Mouse (Mus musculus) bone marrow macrophage, adult 2 months (primary cell): ENCODE measurements around the gene Bglap2. TPM values are rescaled to one million over a fixed set of nuclear protein-coding genes. Genes with fewer than 3 reads are reported as not detected.
A peak's percentile ranks its signal among the peaks of the same experiment; 100 is the strongest.

ENCODE experiments used
- H3K27ac ChIP-seq: 2 replicates; pipeline ENCODE4 v1.5.1; 2012; ENCODE audit warnings: low read depth, low read length; ENCODE audit not compliant: insufficient read depth
- H3K4me1 ChIP-seq: 2 replicates; pipeline ENCODE4 v1.6.1; 2012; ENCODE audit warnings: low read length; ENCODE audit not compliant: control insufficient read depth, insufficient read depth
- H3K4me3 ChIP-seq: 2 replicates; pipeline ENCODE4 v1.5.1; 2012; ENCODE audit warnings: mild to moderate bottlenecking, low read length, moderate library complexity; ENCODE audit not compliant: insufficient read depth
- CTCF ChIP-seq: IDR thresholded peaks from 2 replicates; pipeline ENCODE4 v1.5.1; 2012; ENCODE audit warnings: low read depth, mild to moderate bottlenecking, low read length, moderate library complexity
- POLR2A ChIP-seq: IDR thresholded peaks from 2 replicates; pipeline ENCODE4 v1.6.1; 2012; ENCODE audit warnings: mild to moderate bottlenecking, low read depth, low read length, borderline replicate concordance
- polyA plus RNA-seq: library from polyadenylated mRNA; stranded (reverse); fragments of >200 nt; gene quantifications from 2 replicates; pipeline ENCODE4 v1.2.4, GENCODE M21; 2012; ENCODE audit not compliant: missing spikeins, insufficient read depth, insufficient read length

The Bglap2 gene
- polyA plus RNA-seq, 1 experiment: not detected

DNA sequence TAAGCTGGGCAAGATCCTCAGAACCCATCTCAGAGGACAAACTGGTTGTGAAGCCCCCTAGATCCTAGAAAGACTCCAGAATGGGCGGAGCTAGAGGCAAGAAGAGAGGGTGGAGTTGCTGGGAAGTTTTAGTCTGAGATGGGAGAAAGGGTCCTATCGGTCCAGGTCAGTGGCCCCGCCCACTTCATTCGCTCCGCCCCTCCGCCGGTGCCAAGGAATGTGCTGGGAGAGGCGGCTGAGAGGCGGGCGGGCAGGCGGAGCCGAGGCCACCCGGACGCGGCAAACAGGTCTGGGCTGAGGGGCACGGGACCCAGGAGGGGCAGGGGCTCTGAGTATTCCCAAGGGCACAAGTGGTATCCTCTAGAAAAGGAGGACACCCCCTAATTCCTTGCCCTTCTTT, 14.2 kb downstream of the Bglap2 start, which contains the start of gene Paqr6:
Paqr6 (plus strand) TSS at position 248 of the 400 bp plus-strand sequence.
- H3K4me3 ChIP-seq: no peak within 1 kb of the TSS
- no peak for TF ChIP-seq POLR2A
- TF ChIP-seq CTCF: no peak
- no peak within 1 kb of the TSS for H3K27ac ChIP-seq
- H3K4me1 ChIP-seq: no peaks in the 10 kb centered on the region

DNA sequence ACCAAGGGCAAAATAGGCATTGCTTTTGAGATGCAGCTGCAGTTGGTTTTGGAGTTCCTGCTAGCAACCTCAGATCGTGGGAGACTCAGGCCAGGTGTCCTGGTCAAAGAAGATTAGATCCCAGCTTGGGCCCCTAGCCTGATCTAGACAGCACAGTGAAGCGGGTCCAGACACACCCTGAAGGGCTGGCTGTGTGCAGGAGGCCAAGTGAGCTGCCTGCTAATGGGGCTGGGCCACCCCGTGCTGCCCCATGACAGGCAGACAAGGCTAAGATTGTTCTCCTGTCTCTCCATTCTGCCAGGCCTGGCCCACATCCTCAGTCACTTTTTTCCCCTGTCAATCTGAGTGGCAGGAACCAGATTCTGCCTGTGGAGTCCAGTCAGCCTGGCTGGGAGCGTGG, 14.8 kb downstream of the Bglap2 start:
- Histone ChIP-seq H3K4me1 (no peaks in the 10 kb centered on the region), H3K4me3 (no peak overlapping the region), H3K27ac (no peak overlapping the region)
- no peak for TF ChIP-seq CTCF

GRCm38 (mm10) chr3:88361612-88362313, 16.7 kb downstream of the Bglap2 start:
- H3K27ac ChIP-seq: no peak overlapping the region

DNA sequence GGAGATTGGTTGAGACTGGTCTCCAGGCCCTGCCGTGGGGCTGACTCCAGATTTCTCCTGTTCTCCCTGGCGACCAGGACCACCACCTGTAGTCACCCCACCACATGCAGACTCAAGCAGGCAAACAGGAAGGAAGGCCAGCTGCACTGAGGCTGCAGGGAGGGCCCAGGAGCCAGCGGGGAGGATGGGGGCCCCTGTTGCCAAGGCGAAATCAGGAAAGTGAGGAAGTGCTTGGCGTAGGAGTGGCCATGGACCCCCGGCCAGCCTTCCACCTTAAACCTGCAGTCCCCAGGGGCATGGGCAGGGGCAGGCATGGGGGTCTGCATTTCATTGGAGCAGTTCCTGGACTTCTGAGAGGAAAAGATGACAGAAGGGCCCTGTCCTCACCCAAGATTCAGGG, 17.4 kb downstream of the Bglap2 start:
- Histone ChIP-seq H3K4me3 (no peak overlapping the region), H3K4me1 (no peaks in the 10 kb centered on the region), H3K27ac (no peak overlapping the region)
- TF ChIP-seq POLR2A (no peak), CTCF (no peak)

More at GRCm38 (mm10) chr3:88361612-88362313, 16.7 kb downstream of the Bglap2 start:
- Histone ChIP-seq H3K4me3 (no peak overlapping the region), H3K4me1 (no peaks in the 10 kb centered on the region)
- TF ChIP-seq CTCF: no peak
- TF ChIP-seq POLR2A: no peak

- no peak for TF ChIP-seq POLR2A
- TF ChIP-seq CTCF: no peak
- Histone ChIP-seq H3K4me3 (no peak overlapping the region), H3K4me1 (no peaks in the 10 kb centered on the region), H3K27ac (no peak overlapping the region)
Measured at GRCm38 (mm10) chr3:88359989-88360388, 18.5 kb downstream of the Bglap2 start.

- Histone ChIP-seq H3K4me3 (no peak overlapping the region), H3K27ac (no peak overlapping the region), H3K4me1 (no peaks in the 10 kb centered on the region)
- TF ChIP-seq POLR2A (no peak), CTCF (no peak)
Measured at GRCm38 (mm10) chr3:88359584-88359983, 18.9 kb downstream of the Bglap2 start.

DNA sequence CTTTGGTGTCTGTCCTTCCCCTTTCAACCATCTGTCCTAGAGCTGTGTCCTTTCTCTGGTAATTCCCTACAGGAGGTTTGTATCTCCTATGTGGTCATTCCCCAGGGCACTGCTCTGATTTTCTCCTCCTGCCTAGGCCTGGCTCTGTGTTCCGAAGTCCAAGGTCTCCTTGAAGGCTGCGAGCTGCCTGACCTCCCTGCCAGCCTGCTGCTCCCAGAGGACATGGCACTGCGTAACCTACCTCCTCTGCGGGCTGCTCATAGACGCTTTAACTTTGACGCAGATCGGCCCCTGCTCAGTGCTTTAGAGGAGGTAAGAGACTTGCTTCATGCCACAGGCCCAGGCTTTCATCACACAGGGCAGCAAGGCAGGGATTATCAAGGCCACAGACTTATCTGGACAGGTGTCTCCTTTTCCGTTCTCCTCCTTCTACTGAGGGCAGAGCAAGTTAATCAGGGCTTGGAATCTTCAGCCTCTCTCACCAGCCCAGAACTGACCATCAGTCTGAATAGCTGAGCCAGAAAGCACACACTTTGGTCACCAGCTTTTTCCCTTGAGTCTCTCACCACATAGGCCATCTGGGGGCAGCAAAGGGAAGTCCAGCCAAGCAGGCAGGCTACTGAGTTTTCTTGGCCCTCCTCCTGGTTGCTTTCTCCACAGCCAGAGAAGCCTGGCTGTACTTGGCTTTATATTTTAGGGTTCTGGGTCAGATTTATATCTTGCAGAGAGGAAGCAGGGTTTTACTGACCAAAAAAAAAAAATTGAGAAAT, 23.9 kb downstream of the Bglap2 start:
- Histone ChIP-seq H3K4me3 (no peak overlapping the region), H3K4me1 (no peaks in the 10 kb centered on the region), H3K27ac (no peak overlapping the region)
- TF ChIP-seq POLR2A: no peak
- no peak for TF ChIP-seq CTCF

- H3K4me3 ChIP-seq: no peak overlapping the region
- TF ChIP-seq POLR2A (no peak), CTCF (no peak)
- no peaks in the 10 kb centered on the region for H3K4me1 ChIP-seq
- no peak overlapping the region for H3K27ac ChIP-seq
Measured at GRCm38 (mm10) chr3:88352907-88353306, 25.6 kb downstream of the Bglap2 start.

DNA sequence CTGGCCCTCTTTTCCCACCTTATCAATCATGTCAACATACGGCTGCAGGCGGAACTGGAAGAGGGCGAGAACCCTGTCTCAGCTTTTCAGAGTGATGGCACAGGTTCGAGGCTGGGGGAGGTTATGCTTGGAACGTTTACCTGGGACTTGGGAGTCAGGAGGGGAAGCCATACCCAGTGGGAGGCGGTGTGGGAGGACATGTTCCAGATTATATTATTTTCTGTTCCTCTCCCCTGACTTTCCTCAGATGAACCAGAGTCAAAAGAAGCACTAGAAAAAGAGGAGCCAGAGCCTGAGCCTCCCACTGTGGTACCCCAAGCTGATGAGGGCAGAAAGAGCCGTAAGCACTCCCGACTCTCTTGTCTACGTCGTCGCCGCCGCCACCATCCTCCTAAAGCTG, 27.8 kb downstream of the Bglap2 start:
- TF ChIP-seq CTCF (no peak), POLR2A (no peak)
- no peaks in the 10 kb centered on the region for H3K4me1 ChIP-seq
- no peak overlapping the region for H3K4me3 ChIP-seq
- H3K27ac ChIP-seq: no peak overlapping the region

DNA sequence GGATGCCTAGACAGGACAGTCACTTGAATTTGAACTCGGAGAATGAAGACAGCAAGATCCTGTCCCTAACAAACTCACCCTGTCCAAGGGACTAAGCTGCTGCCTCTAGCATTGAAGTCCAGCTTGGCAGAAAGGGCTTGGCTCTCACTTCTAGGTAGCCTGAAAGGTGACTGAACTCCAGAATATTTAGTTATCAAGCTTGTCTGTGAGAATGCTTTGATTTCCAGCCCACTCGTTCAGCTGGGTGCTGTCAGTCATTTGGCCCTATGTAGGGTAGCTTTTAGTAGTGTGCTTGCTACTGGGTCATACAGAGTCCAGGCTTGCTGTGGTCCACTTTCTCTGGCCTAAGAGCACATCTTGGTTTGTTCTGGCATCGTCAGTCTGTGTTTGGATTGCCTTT, 39.5 kb downstream of the Bglap2 start:
- Histone ChIP-seq H3K27ac (0 out of 2 replicates have a peak overlapping the region, but pooled peaks have one; percentile 4), H3K4me3 (no peak overlapping the region), H3K4me1 (peaks cover 22% of the 10 kb centered on the region)
- TF ChIP-seq CTCF: no peak
- no peak for TF ChIP-seq POLR2A
